Mouse (Mus musculus) neural tube, embryonic 10.5 days (tissue): ENCODE measurements around the gene Tbc1d10c.
A peak's percentile ranks its signal among the peaks of the same experiment; 100 is the strongest.

Experiments
- DNase-seq: peaks from one replicate; pipeline ENCODE4 v3.0.0-alpha.2; 2017; ENCODE audit warnings: low spot score; ENCODE audit errors: extremely low spot score

Gene Tbc1d10c

GRCm38 (mm10) chr19:4162646-4163542 is 28.2 kb downstream of the Tbc1d10c start, which contains the start of gene Rps6kb2:
TSS of gene Rps6kb2 (minus strand) at chr19:4163354.
- peak; percentile 95 for DNase-seq

- DNase-seq, result no peak
Measured at GRCm38 (mm10) chr19:4159049-4159448, 32.0 kb downstream of the Tbc1d10c start.

GRCm38 (mm10) chr19:4156771-4157170 is 34.3 kb downstream of the Tbc1d10c start:
- DNase-seq, result no peak

GRCm38 (mm10) chr19:4156073-4156579 is 35.0 kb downstream of the Tbc1d10c start:
- DNase-seq, result no peak

- no peak for DNase-seq
Measured at GRCm38 (mm10) chr19:4155223-4156072, 35.6 kb downstream of the Tbc1d10c start.

- no peak for DNase-seq
Measured at GRCm38 (mm10) chr19:4154437-4155222, 36.5 kb downstream of the Tbc1d10c start.

- DNase-seq, result no peak
Measured at GRCm38 (mm10) chr19:4153232-4153654, 37.8 kb downstream of the Tbc1d10c start, which contains the start of gene Ptprcap. TSS of gene Ptprcap (plus strand) at chr19:4153604.

- DNase-seq, result no peak
Measured at GRCm38 (mm10) chr19:4152445-4153231, 38.4 kb downstream of the Tbc1d10c start.

- DNase-seq, result no peak
Measured at GRCm38 (mm10) chr19:4151898-4152297, 39.2 kb downstream of the Tbc1d10c start.

- DNase-seq, result no peak
Measured at GRCm38 (mm10) chr19:4151488-4151860, 39.6 kb downstream of the Tbc1d10c start.

- DNase-seq, result no peak
Measured at GRCm38 (mm10) chr19:4150567-4151487, 40.3 kb downstream of the Tbc1d10c start.

GRCm38 (mm10) chr19:4149764-4150461 is 41.2 kb downstream of the Tbc1d10c start:
- DNase-seq, result no peak

- DNase-seq, result no peak
Measured at GRCm38 (mm10) chr19:4149283-4149682, 41.8 kb downstream of the Tbc1d10c start.

GRCm38 (mm10) chr19:4148819-4149218 is 42.3 kb downstream of the Tbc1d10c start:
- DNase-seq, result no peak

GRCm38 (mm10) chr19:4148491-4148806 is 42.6 kb downstream of the Tbc1d10c start, which contains the start of gene Coro1b:
TSS of gene Coro1b (plus strand) at chr19:4148619.
- peak; percentile 98 for DNase-seq

GRCm38 (mm10) chr19:4147782-4148490 is 43.1 kb downstream of the Tbc1d10c start:
- no peak for DNase-seq

- DNase-seq, result no peak
Measured at GRCm38 (mm10) chr19:4147022-4147405, 44.1 kb downstream of the Tbc1d10c start.
